Comparison of ENCODE assay signal across 12 mouse cellular contexts in genomic region chr8:111828595-111828994, GRCm38 (mm10). TPM values are rescaled to one million over a fixed set of nuclear protein-coding genes. Genes with fewer than 3 reads are reported as not detected.
DNase-seq lines count a peak whose midpoint lies in the region; ATAC-seq and TF ChIP-seq lines count a peak whose summit lies in the region.
"Had no signal": no experiment of that assay in that cellular context is flagged by ENCODE, and none has a peak within 500 bp of the region (broad histone marks: within the 10 kb centered on the region; RNA-seq: fewer than 3 reads in every experiment).

No protein-coding gene starts in this region.

- TF ChIP-seq CTCF in gastrocnemius, adult 2 months (IDR thresholded peaks at IDR 0.05): no peak
- no peak for TF ChIP-seq CTCF in lung, postnatal 0 days (IDR thresholded peaks at IDR 0.05)

- peak overlapping the region; percentile 78 for H3K27ac ChIP-seq in gastrocnemius, adult 2 months
- peak overlapping the region; percentile 29 for H3K27ac ChIP-seq in lung, postnatal 0 days (ENCODE audit: low read length)
- H3K27ac ChIP-seq: liver, embryonic 14.5 days had no signal

- H3K9me3 ChIP-seq in lung, postnatal 0 days (ENCODE audit: low read length): no peaks in the 10 kb centered on the region

- 0 out of 2 replicates have a peak, but pooled peaks have one; percentile 25 for ATAC-seq in lung, postnatal 0 days
- no peak for ATAC-seq in CD4-positive, CD25-positive, alpha-beta regulatory T cell, adult 4 months

- TF ChIP-seq EP300 in lung, postnatal 0 days (IDR thresholded peaks at IDR 0.05): peak; percentile 59

- DNase-seq in gastrocnemius, adult 2 months: no peak
- DNase-seq in gastrocnemius, postnatal 4 days (ENCODE audit: low spot score in 2 of 2): no peak
- DNase-seq in kidney, postnatal 14 days: peak; percentile 21
- DNase-seq in kidney, adult 18-20 months: no peak
- peak; percentile 51 for DNase-seq in brain, adult 2 months (ENCODE audit: low read depth, low spot score)
- peak; percentile 60 for DNase-seq in lung, postnatal 0 days (ENCODE audit: low spot score)
- DNase-seq in embryo, embryonic 10 days (ENCODE audit: low spot score): no peak
- DNase-seq: adrenal gland, postnatal 10 days; cerebellum, adult 8-10 months; midbrain, embryonic 14.5 days had no signal

- peaks cover 7% of the 10 kb centered on the region; the same call in 1 of the 2 replicates for H3K36me3 ChIP-seq in lung, postnatal 0 days (ENCODE audit: insufficient read depth, low read length)

- intact Hi-C loops in gastrocnemius, adult 2 months (cut with DNase I): no loop called here

- H3K27me3 ChIP-seq in lung, postnatal 0 days (replicated peaks; ENCODE audit: insufficient read depth, low read length): no peaks in the 10 kb centered on the region

- H3K4me2 ChIP-seq in lung, postnatal 0 days (replicated peaks; ENCODE audit: low read depth, low read length): no peak overlapping the region

- H3K4me3 ChIP-seq in gastrocnemius, adult 2 months: peak overlapping the region; percentile 5; the same call in 1 of the 2 replicates
- H3K4me3 ChIP-seq in lung, postnatal 0 days (ENCODE audit: low read depth, low read length): no peak overlapping the region

- WGBS in lung, postnatal 0 days: 54% methylated on average over 6 of the region's 6 CpGs

- H3K4me1 ChIP-seq in lung, postnatal 0 days (ENCODE audit: insufficient read depth, low read depth, low read length): no peaks in the 10 kb centered on the region

- H3K9ac ChIP-seq in lung, postnatal 0 days (replicated peaks; ENCODE audit: low read depth): no peak overlapping the region
- H3K9ac ChIP-seq: liver, embryonic 14.5 days had no signal

RNA-seq across cellular contexts. Expression of gene Cfdp1, which starts 25.5 kb away (rescaled TPM):
- 10 to 100 TPM; 17.1 to 21.3 TPM for total RNA-seq in gastrocnemius, adult 2 months (2021)
- total RNA-seq in gastrocnemius, postnatal 4 days (2021): 10 to 100 TPM; 59.8 to 67.7 TPM
- polyA plus RNA-seq in lung, postnatal 0 days (2015; fragmentation: Nextera tagmentation; extraction: Ambion mirVana): 93.9 and 102 TPM in 2 replicates
- 100 to 1,000 TPM; 120 to 140 TPM for polyA plus RNA-seq in CD4-positive, CD25-positive, alpha-beta regulatory T cell, adult 4 months (2017; shearing (Covaris generic))

RNA-seq across cellular contexts. Expression of gene Tmem170, which starts 48.0 kb away (rescaled TPM):
- 1 to 10 TPM; 2.1 to 2.7 TPM for total RNA-seq in gastrocnemius, adult 2 months (2021)
- total RNA-seq in gastrocnemius, postnatal 4 days (2021): 1 to 10 TPM; 2.0 to 2.9 TPM
- polyA plus RNA-seq in lung, postnatal 0 days (2015; fragmentation: Nextera tagmentation; extraction: Ambion mirVana): 10.5 and 11.3 TPM in 2 replicates
- 1 to 10 TPM; 7.5 to 9.2 TPM for polyA plus RNA-seq in CD4-positive, CD25-positive, alpha-beta regulatory T cell, adult 4 months (2017; shearing (Covaris generic))

Comparison
In these comparisons a context has a peak if more than half of its experiments do, and no peak if none do; other contexts are left out.
1. DNase-seq: peak in kidney, postnatal 14 days (single experiment), brain, adult 2 months (single experiment) and lung, postnatal 0 days (single experiment); none in gastrocnemius, adult 2 months (single experiment), gastrocnemius, postnatal 4 days (0 of 2), kidney, adult 18-20 months (single experiment) and embryo, embryonic 10 days (single experiment).